Mouse (Mus musculus) megakaryocyte-erythroid progenitor cell, adult 5-6 weeks (primary cell): ENCODE measurements around the gene Nptx1. TPM values are rescaled to one million over a fixed set of nuclear protein-coding genes. Genes with fewer than 3 reads are reported as not detected.
A peak's percentile ranks its signal among the peaks of the same experiment; 100 is the strongest.

Source experiments
- ATAC-seq: replicated peaks from 2 replicates; pipeline ENCODE4 v1.8.0; 2016; ENCODE audit warnings: mild to moderate bottlenecking, inconsistent platforms; ENCODE audit not compliant: severe bottlenecking, poor library complexity, low FRiP score, low TSS enrichment
- total RNA-seq, 2 experiments: library from RNA; stranded (forward) in 1 of 2; stranded (reverse) in 1 of 2; fragments of 200-1000, 215-1000 nt in 1 of 2; fragments of >200 nt in 1 of 2; fragmentation: Nextera tagmentation in 1 of 2; gene quantifications; 2 replicates each; pipeline ENCODE4 v1.2.3; 2014 to 2017

Nptx1 gene
- total RNA-seq, 2 experiments from 2014 or later: not detected

- ATAC-seq: peak; percentile 22; the same call in 1 of the 2 replicates
Measured at GRCm38 (mm10) chr11:119533745-119534144, 13.8 kb downstream of the Nptx1 start.

GRCm38 (mm10) chr11:119532460-119532859 is 15.1 kb downstream of the Nptx1 start:
- no peak for ATAC-seq

- no peak for ATAC-seq
Measured at GRCm38 (mm10) chr11:119528930-119529329, 18.6 kb downstream of the Nptx1 start.

GRCm38 (mm10) chr11:119526068-119526966 is 21.2 kb downstream of the Nptx1 start:
- 0 out of 2 replicates have a peak, but pooled peaks have one; percentile 39 for ATAC-seq

- ATAC-seq: peak; percentile 92
Measured at GRCm38 (mm10) chr11:119524545-119524949, 23.0 kb downstream of the Nptx1 start.

- ATAC-seq: no peak
Measured at GRCm38 (mm10) chr11:119523392-119523791, 24.2 kb downstream of the Nptx1 start.

GRCm38 (mm10) chr11:119522779-119523178 is 24.8 kb downstream of the Nptx1 start:
- ATAC-seq: no peak

GRCm38 (mm10) chr11:119521920-119522710 is 25.4 kb downstream of the Nptx1 start:
- no peak for ATAC-seq

- no peak for ATAC-seq
Measured at GRCm38 (mm10) chr11:119520713-119521063, 26.9 kb downstream of the Nptx1 start.

- ATAC-seq: no peak
Measured at GRCm38 (mm10) chr11:119520005-119520712, 27.4 kb downstream of the Nptx1 start.

- ATAC-seq: no peak
Measured at GRCm38 (mm10) chr11:119519387-119519786, 28.2 kb downstream of the Nptx1 start.

- ATAC-seq: no peak
Measured at GRCm38 (mm10) chr11:119516677-119517361, 30.7 kb downstream of the Nptx1 start.

GRCm38 (mm10) chr11:119515823-119516676 is 31.5 kb downstream of the Nptx1 start:
- no peak for ATAC-seq

GRCm38 (mm10) chr11:119514967-119515636 is 32.5 kb downstream of the Nptx1 start:
- ATAC-seq: no peak

GRCm38 (mm10) chr11:119514108-119514860 is 33.3 kb downstream of the Nptx1 start:
- ATAC-seq: no peak

GRCm38 (mm10) chr11:119513038-119513659 is 34.4 kb downstream of the Nptx1 start:
- no peak for ATAC-seq
